Mouse (Mus musculus) MEL (cell line): ENCODE results near the gene Matn1.

Experiments used
- CTCF ChIP-seq, 3 experiments: IDR thresholded peaks in 2 of 3; conservative IDR thresholded peaks in 1 of 3; 2 replicates each; pipeline ENCODE4 v1.5.1; 2011 to 2012; ENCODE audit warnings: low read length in 3 of 3, low read depth in 2 of 3, mild to moderate bottlenecking in 2 of 3, improper control_type of control experiment in 1 of 3, inconsistent platforms in 1 of 3, mixed read lengths in 1 of 3, moderate library complexity in 1 of 3; ENCODE audit not compliant: control insufficient read depth in 1 of 3, insufficient read depth in 1 of 3, poor library complexity in 1 of 3, severe bottlenecking in 1 of 3
- E2F4 ChIP-seq: IDR thresholded peaks from 2 replicates; pipeline ENCODE4 v1.6.1; 2011; ENCODE audit warnings: low read depth, low read length, improper control_type of control experiment, borderline replicate concordance
- ELF1 ChIP-seq: IDR thresholded peaks from 2 replicates; pipeline ENCODE4 v1.6.1; 2014; ENCODE audit warnings: low read depth, mild to moderate bottlenecking, inconsistent platforms, low read length, improper control_type of control experiment, moderate library complexity
- MAX ChIP-seq: IDR thresholded peaks from 2 replicates; pipeline ENCODE4 v1.6.1; 2011; ENCODE audit warnings: low read length, improper control_type of control experiment
- MXI1 ChIP-seq: IDR thresholded peaks from 2 replicates; pipeline ENCODE4 v1.6.1; 2011; ENCODE audit warnings: mild to moderate bottlenecking, low read depth, low read length, improper control_type of control experiment
- MYB ChIP-seq: IDR thresholded peaks from 2 replicates; pipeline ENCODE4 v1.6.1; 2011; ENCODE audit warnings: mild to moderate bottlenecking, low read depth, low read length, improper control_type of control experiment
- RCOR1 ChIP-seq: IDR thresholded peaks from 2 replicates; pipeline ENCODE4 v1.6.1; 2012; ENCODE audit warnings: low read depth, mild to moderate bottlenecking, inconsistent platforms, low read length, improper control_type of control experiment
- SMC3 ChIP-seq: IDR thresholded peaks from 2 replicates; pipeline ENCODE4 v1.6.1; 2011; ENCODE audit warnings: low read depth, low read length, improper control_type of control experiment
- TAL1 ChIP-seq: IDR thresholded peaks from 2 replicates; pipeline ENCODE4 v1.6.1; 2012; ENCODE audit warnings: mild to moderate bottlenecking, inconsistent platforms, low read length, moderate library complexity, mixed read lengths

- no peak for TF ChIP-seq MXI1
- TF ChIP-seq ELF1: no peak
- no peak for TF ChIP-seq MYB
- no peak for TF ChIP-seq RCOR1
- TF ChIP-seq E2F4: no peak
- no peak for TF ChIP-seq SMC3
- no peak for TF ChIP-seq MAX
- no peak for TF ChIP-seq TAL1
- no peak for TF ChIP-seq CTCF (IDR thresholded peaks at IDR 0.05 in 2 of 3, conservative IDR thresholded peaks at IDR 0.05 in 1 of 3; ENCODE audit: control insufficient read depth in 1 of 3, insufficient read depth in 1 of 3, low read depth in 2 of 3, low read length in 3 of 3, poor library complexity in 1 of 3, severe bottlenecking in 1 of 3)
Observed at GRCm38 (mm10) chr4:130905882-130906281, 38.3 kb upstream of the Matn1 start.
